Mouse (Mus musculus) ES-E14 (cell line): ENCODE results near the gene 5031439G07Rik.

ENCODE experiments used
- CHD2 ChIP-seq: IDR thresholded peaks from 2 replicates; pipeline ENCODE4 v1.6.1; 2014; ENCODE audit warnings: mild to moderate bottlenecking, low read depth, low read length, inconsistent platforms
- ZNF384 ChIP-seq: IDR thresholded peaks from 2 replicates; pipeline ENCODE4 v1.6.1; 2012; ENCODE audit warnings: low read depth, low read length, inconsistent platforms

- TF ChIP-seq CHD2 (no peak), ZNF384 (no peak)
These were observed 39.4 kb upstream of the 5031439G07Rik start for GRCm38 (mm10) chr15:85027740-85028139.
